Mouse (Mus musculus) cortical plate, adult 2 months (tissue): ENCODE measurements at regions not wholly inside any gene's neighbourhood (a gene's known extent, or its start where the extent isn't known, plus 50 kb on each side); places are given as distances from the start of the nearest gene placed in this dataset.

ENCODE experiments used
- H3K27ac ChIP-seq: fragments of 200-500 bp; 2 replicates; pipeline ENCODE4 v1.5.1; 2012; ENCODE audit warnings: low read length, control low read depth, inconsistent platforms; ENCODE audit not compliant: insufficient read depth
- H3K4me1 ChIP-seq: fragments of 200-500 bp; 2 replicates; pipeline ENCODE4 v1.6.1; 2011; ENCODE audit warnings: low read length; ENCODE audit not compliant: control insufficient read depth, insufficient read depth
- H3K4me3 ChIP-seq: fragments of 200-500 bp; 2 replicates; pipeline ENCODE4 v1.5.1; 2011; ENCODE audit warnings: mild to moderate bottlenecking, low read length, control low read depth; ENCODE audit not compliant: insufficient read depth
- CTCF ChIP-seq: fragments of 200-500 bp; IDR thresholded peaks from 2 replicates; pipeline ENCODE4 v1.5.1; 2011; ENCODE audit warnings: mild to moderate bottlenecking, control low read depth, low read length; ENCODE audit not compliant: insufficient read depth; ENCODE audit errors: extremely low read depth
- POLR2A ChIP-seq: fragments of 200-500 bp; IDR thresholded peaks from 2 replicates; pipeline ENCODE4 v1.6.1; 2011; ENCODE audit warnings: mild to moderate bottlenecking, low read length, control low read depth; ENCODE audit not compliant: insufficient read depth; ENCODE audit errors: extremely low read depth

DNA sequence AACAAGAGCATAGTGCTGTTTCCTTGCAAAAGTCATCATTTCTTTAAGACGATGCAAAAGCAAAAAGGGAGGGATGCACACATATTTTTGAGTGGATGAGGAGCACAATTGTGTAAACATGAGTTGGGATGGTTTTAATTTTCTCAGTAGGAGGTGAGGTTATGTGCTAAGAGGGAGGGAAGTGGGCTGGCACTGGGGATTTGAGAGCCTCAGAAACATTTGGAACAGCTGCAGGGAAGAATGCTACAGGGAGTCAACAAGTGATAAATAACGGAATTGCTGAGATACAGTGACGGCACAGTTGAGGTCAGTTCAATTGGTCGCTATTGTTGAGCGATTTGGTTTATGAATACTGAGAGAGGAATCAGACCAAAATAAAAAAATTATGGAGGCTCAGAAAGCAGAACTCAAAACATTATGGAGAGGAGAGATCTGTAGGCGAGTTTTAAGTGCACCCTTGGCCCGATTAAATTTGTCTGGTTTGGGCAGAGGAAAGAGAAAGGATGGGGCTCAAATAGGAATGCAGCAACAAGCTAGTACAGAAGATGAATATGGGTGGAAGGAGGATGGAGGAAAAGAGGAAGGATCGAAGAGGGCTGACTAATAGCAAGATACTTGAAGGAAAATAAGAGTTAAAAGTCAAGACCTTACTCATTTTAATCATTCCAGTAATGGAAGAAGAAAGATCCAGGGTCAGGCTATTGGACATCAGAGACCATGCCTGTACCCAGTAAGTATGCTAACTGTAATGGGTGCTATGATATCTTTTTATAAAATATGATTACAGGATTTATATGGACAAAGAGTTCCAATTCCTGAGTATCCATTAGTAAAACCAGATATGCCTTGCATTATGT is 259.0 kb downstream of the Trim52 start:
- TF ChIP-seq CTCF = no peak
- no peak for TF ChIP-seq POLR2A
- H3K4me1 ChIP-seq = no peaks in the 10 kb centered on the region
- H3K27ac ChIP-seq = no peak overlapping the region
- no peak overlapping the region for H3K4me3 ChIP-seq

DNA sequence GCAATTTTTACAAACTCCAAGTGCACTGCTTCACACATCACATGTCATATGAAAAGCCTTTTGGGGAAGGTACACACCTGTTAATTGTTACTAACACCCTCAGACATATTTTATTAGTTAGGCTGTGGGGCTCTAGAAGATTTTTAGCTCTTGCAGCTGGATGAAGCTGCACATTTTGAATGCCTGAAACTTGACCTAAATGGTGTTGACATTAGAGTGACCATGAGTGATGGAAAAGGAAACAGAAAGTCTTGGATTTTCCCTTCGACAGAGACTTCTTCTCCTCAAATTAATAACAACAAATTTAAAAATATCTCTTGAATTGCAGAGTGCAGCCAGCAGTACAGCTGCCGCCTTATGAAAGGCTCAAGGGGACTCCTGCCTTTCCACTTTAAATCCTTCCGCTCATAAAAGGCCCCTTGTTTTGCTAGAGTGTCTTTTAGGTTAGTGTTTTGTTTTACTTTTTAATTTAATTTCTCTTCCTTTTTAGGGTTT is 259.7 kb downstream of the Trim52 start:
- Histone ChIP-seq H3K27ac (no peak overlapping the region), H3K4me3 (no peak overlapping the region), H3K4me1 (no peaks in the 10 kb centered on the region)
- TF ChIP-seq CTCF (no peak), POLR2A (no peak)

DNA sequence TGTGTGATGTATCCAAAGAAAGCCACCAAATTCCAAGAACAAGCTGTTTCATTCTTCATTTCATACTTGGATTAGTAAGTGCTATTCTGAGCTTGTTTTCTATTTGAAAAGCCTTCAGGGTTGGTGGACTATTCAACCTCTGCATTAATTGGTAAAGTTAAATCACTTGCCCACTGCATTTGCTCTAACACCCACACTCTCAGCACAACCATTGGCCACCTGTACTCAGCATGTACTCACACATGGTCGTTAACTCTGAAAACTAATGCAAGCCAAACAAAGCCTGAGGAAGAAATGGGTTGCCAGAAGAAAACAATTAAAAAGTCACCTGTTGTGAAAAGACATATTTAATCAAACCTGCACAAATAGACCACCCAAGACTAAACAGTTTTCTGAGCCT is 267.5 kb downstream of the Trim52 start:
- TF ChIP-seq POLR2A = no peak
- TF ChIP-seq CTCF = no peak
- H3K4me3 ChIP-seq = no peak overlapping the region
- H3K27ac ChIP-seq = no peak overlapping the region
- no peaks in the 10 kb centered on the region for H3K4me1 ChIP-seq

DNA sequence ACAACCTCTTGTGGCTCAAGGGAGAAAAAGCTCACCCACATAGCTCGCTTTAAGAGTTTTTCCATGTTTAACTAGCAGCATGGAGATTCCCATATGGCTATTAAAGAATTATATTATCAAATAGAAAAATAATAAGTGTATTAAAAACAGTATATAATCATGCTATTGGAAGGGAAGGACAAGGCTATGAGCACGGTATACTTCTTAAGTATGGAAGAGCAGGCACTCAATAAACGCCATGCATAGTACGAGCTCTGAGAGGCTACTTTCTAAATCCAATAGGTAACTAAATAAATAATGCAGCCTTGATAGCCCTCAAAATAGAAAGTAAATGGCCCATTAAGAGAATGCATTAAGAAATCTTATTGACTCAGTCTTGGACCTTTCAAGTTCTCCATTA is 273.6 kb downstream of the Trim52 start:
- H3K4me3 ChIP-seq = no peak overlapping the region
- no peaks in the 10 kb centered on the region for H3K4me1 ChIP-seq
- no peak overlapping the region for H3K27ac ChIP-seq
- TF ChIP-seq CTCF (no peak), POLR2A (no peak)

DNA sequence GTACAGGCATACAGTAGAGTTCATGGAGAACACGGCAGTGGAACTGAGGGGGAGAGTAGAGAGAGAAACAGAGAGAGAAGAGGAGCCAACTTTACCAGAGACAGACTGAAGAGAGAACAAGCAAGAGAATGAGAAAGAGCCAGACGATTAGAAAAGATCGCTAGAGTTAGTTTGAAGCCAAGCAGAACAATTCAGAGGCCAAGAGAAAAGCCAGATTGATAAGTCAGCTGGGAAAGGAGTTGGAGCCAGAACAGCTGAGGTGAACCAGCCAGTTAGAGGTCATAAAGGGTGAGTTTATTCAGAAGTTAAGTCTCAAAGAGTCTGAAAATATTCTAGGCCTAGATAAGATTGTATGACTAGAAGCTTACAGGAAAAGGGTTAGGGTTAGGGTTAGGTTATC is 281.7 kb downstream of the Trim52 start:
- Histone ChIP-seq H3K27ac (no peak overlapping the region), H3K4me3 (no peak overlapping the region), H3K4me1 (no peaks in the 10 kb centered on the region)
- TF ChIP-seq CTCF (no peak), POLR2A (no peak)

DNA sequence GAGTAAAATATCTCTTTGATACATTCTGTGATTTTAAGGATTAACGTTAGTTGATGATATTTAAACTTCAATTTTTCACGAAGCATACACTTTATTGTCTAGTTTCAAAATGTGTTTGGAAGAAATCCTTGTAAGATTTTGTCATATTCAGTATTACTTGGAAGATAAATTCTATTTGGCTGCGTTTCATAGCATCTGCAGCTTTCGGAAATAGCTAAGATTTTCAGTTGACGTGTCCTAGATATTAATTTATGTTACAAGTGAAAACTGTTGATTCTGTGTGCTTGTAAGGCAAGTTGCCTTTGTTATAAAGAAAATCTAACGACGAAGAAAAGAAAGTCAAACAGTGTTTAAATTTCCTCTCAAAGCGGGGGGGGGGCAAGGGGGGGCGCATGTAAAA is 284.5 kb downstream of the Trim52 start:
- no peaks in the 10 kb centered on the region for H3K4me1 ChIP-seq
- no peak overlapping the region for H3K4me3 ChIP-seq
- no peak overlapping the region for H3K27ac ChIP-seq
- no peak for TF ChIP-seq POLR2A
- no peak for TF ChIP-seq CTCF

DNA sequence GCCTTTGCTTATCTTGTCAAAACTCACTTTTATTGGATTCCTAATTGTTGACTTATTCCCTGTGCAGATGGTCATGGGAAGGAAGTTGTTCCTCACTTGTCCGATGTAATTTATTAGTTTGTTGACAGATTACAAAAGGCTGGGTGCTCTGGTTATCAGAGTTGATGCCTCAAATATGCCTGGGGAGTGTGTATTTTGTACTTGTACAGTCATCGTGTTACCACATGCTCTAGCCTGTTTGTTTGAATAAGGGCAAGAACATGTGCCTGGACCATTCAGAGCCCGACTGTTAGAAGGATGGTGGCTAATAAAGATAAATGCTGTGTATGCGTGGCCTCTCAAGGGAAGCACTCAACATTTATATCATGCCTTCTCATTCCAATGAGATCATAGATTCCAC is 288.0 kb downstream of the Trim52 start:
- TF ChIP-seq POLR2A (no peak), CTCF (no peak)
- Histone ChIP-seq H3K4me3 (no peak overlapping the region), H3K27ac (no peak overlapping the region)

DNA sequence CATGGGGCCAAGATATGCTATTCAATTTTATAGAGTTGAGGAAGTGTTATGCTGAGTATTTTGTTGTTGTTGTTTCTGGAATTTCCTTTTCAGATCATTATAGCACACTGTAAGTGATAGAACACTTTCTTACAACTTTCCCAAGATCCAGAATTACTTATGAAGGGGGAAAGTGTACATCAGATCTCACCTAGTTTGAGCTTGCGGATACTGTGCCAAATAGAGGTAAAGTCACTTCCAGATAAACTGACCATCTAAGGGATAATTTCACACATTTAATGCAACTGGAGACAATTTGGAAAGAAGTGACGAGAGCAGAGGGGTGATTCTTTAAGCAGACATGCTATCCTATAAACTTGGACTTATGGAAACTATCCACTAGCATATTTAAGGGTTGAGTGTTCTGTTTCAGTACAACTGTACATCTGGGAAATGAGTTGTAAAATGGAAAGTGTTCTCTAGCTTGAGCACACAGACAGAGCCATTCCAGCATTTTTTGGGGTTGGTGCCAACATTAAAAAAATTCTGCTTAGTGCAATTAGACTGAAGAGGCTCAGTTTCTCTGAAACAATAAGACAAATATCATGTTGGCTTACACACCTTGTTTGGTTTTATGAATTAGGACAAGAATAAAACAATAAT is 307.0 kb downstream of the Trim52 start:
- TF ChIP-seq CTCF (no peak), POLR2A (no peak)
- Histone ChIP-seq H3K27ac (no peak overlapping the region), H3K4me1 (no peaks in the 10 kb centered on the region)

More for the DNA sequence above, 288.0 kb downstream of the Trim52 start:
- H3K4me1 ChIP-seq = no peaks in the 10 kb centered on the region

DNA sequence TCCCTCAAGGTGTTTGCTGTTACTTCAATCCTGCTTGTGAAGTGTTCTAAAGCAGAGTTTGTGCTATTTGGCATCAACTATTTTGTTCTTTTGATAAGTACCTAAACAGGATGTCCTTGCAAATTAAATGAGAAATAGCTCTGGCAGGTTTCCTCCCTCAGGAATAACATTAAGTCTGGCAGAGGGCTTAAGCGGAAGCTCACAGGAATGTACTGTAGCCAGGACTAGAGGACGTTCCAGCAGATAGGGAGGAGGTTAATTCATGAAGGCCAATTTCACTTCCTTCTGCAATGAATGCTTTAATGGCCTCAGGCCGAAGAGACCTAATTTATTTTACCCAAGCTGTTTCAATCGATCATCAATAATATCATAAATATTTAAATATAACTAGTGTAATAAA is 318.7 kb downstream of the Trim52 start:
- H3K27ac ChIP-seq = no peak overlapping the region
- TF ChIP-seq POLR2A (no peak), CTCF (no peak)
- H3K4me3 ChIP-seq = no peak overlapping the region
- H3K4me1 ChIP-seq = no peaks in the 10 kb centered on the region

More for the DNA sequence above, 307.0 kb downstream of the Trim52 start:
- H3K4me3 ChIP-seq = no peak overlapping the region

DNA sequence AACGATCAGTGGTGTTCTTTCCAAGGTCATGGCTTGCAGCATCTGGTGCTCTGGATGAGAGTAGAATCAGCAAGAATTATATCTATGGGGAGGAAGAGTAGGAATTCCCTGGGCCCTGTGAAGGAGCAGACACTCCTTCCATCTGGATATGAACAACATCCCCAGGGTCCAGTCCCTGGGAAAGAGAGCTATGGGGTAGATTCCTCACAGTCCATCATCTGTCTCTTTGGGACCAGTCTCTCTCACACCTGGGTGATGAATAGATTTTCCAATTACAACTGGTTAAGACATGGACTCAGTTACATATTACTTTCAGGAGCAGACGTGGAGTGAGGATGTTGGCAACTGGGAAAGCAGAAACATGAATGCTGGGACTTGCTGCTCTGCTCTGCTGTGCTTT is 322.6 kb downstream of the Trim52 start:
- H3K27ac ChIP-seq = no peak overlapping the region
- H3K4me1 ChIP-seq = no peaks in the 10 kb centered on the region
- no peak overlapping the region for H3K4me3 ChIP-seq
- TF ChIP-seq CTCF (no peak), POLR2A (no peak)
